Mouse (Mus musculus) inflammation-experienced regulatory T-cells, adult 16 weeks (primary cell): ENCODE results near the gene Peak1. TPM values are rescaled to one million over a fixed set of nuclear protein-coding genes. Genes with fewer than 3 reads are reported as not detected.

Experiments used
- polyA plus RNA-seq: library from polyadenylated mRNA; unstranded; fragments of 100-300 nt; shearing (Covaris generic); gene quantifications from one replicate; pipeline ENCODE4 v1.2.1, GENCODE M21; 2017

Gene Peak1
- 48.9 TPM for polyA plus RNA-seq

GRCm38 (mm10) chr9:56417948-56418737 lies at the start of gene Peak1, which contains the start of gene Hmg20a:
Peak1 (minus strand) TSS chr9:56418067.
Hmg20a (plus strand) TSS chr9:56418609.

DNA sequence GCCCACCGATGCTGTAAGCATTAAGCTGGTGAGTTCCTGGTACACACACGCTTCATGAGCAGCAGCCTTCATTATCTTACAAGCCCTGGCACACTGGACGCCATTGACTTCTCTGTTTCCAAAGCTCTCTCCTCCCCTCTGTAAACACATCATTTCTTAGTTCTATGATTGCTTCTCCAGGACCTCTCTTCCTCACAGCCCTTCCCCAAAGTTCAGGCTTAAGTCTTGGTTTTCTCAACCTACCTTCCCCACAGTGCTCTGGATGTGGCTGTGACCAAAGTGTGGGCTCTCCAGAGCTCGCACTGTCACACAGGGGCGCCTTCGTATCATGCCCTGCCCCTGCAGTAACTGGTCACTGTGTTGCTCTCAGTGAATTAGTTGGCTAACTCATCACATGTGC lies 252.5 kb downstream of the Peak1 start, which contains the start of gene Tspan3:
Gene Tspan3, minus strand, starts transcription at position 101 of the 400 bp plus-strand sequence.

Other genes with a start within 250 kb of the Peak1 start
- gene Hmg20a, start 542 bp upstream of the Peak1 start, polyA plus RNA-seq: 76.6 TPM